Comparison of ENCODE assay signal across 9 mouse cellular contexts in genomic region chr3:76001156-76001555, GRCm38 (mm10). TPM values are rescaled to one million over a fixed set of nuclear protein-coding genes. Genes with fewer than 3 reads are reported as not detected.
DNase-seq lines count a peak whose midpoint lies in the region; ATAC-seq and TF ChIP-seq lines count a peak whose summit lies in the region.
"Had no signal": no experiment of that assay in that cellular context is flagged by ENCODE, and none has a peak within 500 bp of the region (broad histone marks: within the 10 kb centered on the region; RNA-seq: fewer than 3 reads in every experiment).

No protein-coding gene starts in this region.

- H3K27ac ChIP-seq in MEL (ENCODE audit: control insufficient read depth, low read depth, low read length), result no peak overlapping the region
- H3K27ac ChIP-seq in neural tube, embryonic 14.5 days (ENCODE audit: low read depth, low read length), result no peak overlapping the region
- H3K27ac ChIP-seq: limb, embryonic 13.5 days had no signal

- H3K4me1 ChIP-seq in MEL (ENCODE audit: control insufficient read depth in 1 of 2, insufficient read depth in 2 of 2, low read length in 2 of 2), result no peaks in the 10 kb centered on the region
- H3K4me1 ChIP-seq in neural tube, embryonic 14.5 days (ENCODE audit: control insufficient read depth, insufficient read depth, low read length), result no peaks in the 10 kb centered on the region
- H3K4me1 ChIP-seq: limb, embryonic 13.5 days had no signal

- no peak overlapping the region for H3K9ac ChIP-seq in MEL (ENCODE audit: control insufficient read depth, low read depth, low read length, poor library complexity, severe bottlenecking)
- H3K9ac ChIP-seq in neural tube, embryonic 14.5 days (replicated peaks; ENCODE audit: low read depth, low read length), result no peak overlapping the region
- H3K9ac ChIP-seq: limb, embryonic 13.5 days had no signal

- TF ChIP-seq CTCF in MEL (IDR thresholded peaks at IDR 0.05 in 2 of 3, conservative IDR thresholded peaks at IDR 0.05 in 1 of 3; ENCODE audit: control insufficient read depth in 1 of 3, insufficient read depth in 1 of 3, low read depth in 2 of 3, low read length in 3 of 3, poor library complexity in 1 of 3, severe bottlenecking in 1 of 3), result peak in 2 of 3 experiments; percentile 28 to 72; a peak in 4 of 6 replicates

- peak; percentile 71 for TF ChIP-seq RAD21 in MEL (IDR thresholded peaks at IDR 0.05; ENCODE audit: low read depth, low read length)

- intact Hi-C loops in heart, postnatal 10 days (cut with DNase I), result loop anchor here (1.0 kb wide), 1 partner anchor 91 kb away; no protein-coding TSS in a partner anchor

- TF ChIP-seq EP300 in MEL (IDR thresholded peaks at IDR 0.05; ENCODE audit: low read depth in 1 of 2, low read length in 2 of 2), result no peak

- no peak overlapping the region for H3K4me2 ChIP-seq in neural tube, embryonic 14.5 days (ENCODE audit: low read depth, low read length)
- H3K4me2 ChIP-seq: limb, embryonic 13.5 days had no signal

- H3K4me3 ChIP-seq in MEL (ENCODE audit: control insufficient read depth in 1 of 2, insufficient read depth in 1 of 2, low read depth in 2 of 2, low read length in 2 of 2), result no peak overlapping the region
- no peak overlapping the region for H3K4me3 ChIP-seq in neural tube, embryonic 14.5 days (ENCODE audit: low read depth, low read length)
- H3K4me3 ChIP-seq: limb, embryonic 13.5 days had no signal

- H3K27me3 ChIP-seq in MEL (ENCODE audit: control insufficient read depth in 1 of 2, insufficient read depth in 2 of 2, low read length in 2 of 2), result peaks cover 0 to 1% of the 10 kb centered on the region in 2 experiments; a peak in 1 of 4 replicates
- no peaks in the 10 kb centered on the region for H3K27me3 ChIP-seq in neural tube, embryonic 14.5 days (ENCODE audit: control insufficient read depth, insufficient read depth, low read length)
- H3K27me3 ChIP-seq: limb, embryonic 13.5 days had no signal

- H3K9me3 ChIP-seq in MEL (replicated peaks; ENCODE audit: insufficient read depth, low read length), result no peaks in the 10 kb centered on the region
- H3K9me3 ChIP-seq in neural tube, embryonic 14.5 days (ENCODE audit: control insufficient read depth, low read length), result no peaks in the 10 kb centered on the region
- H3K9me3 ChIP-seq: limb, embryonic 13.5 days had no signal

- DNase-seq in kidney, adult 8-10 months, result peak; percentile 17 to 20
- DNase-seq in kidney, adult 18-20 months, result no peak
- peak; percentile 75 for DNase-seq in MEL (ENCODE audit: low read depth, low spot score)
- DNase-seq in cerebellum, adult 9-10 months, result peak; percentile 61
- peak; percentile 57 to 62 for DNase-seq in heart, postnatal 10 days
- DNase-seq in left cerebral cortex, adult 11 months (ENCODE audit: low spot score), result peak; percentile 57

- WGBS in neural tube, embryonic 14.5 days, result 50% methylated on average over 4 of the region's 4 CpGs

- H3K36me3 ChIP-seq in MEL (ENCODE audit: control insufficient read depth in 1 of 2, insufficient read depth in 2 of 2, low read length in 2 of 2), result no peaks in the 10 kb centered on the region
- no peaks in the 10 kb centered on the region for H3K36me3 ChIP-seq in neural tube, embryonic 14.5 days (ENCODE audit: control insufficient read depth, insufficient read depth, low read length)
- H3K36me3 ChIP-seq: limb, embryonic 13.5 days had no signal

- TF ChIP-seq POLR2A in MEL (IDR thresholded peaks at IDR 0.05; ENCODE audit: control insufficient read depth in 1 of 2, insufficient read depth in 1 of 2, low read depth in 1 of 2, low read length in 2 of 2, poor library complexity in 1 of 2), result no peak

- no peaks in the 10 kb centered on the region for H3K79me2 ChIP-seq in MEL (ENCODE audit: control insufficient read depth, insufficient read depth, low read length, poor library complexity)

- peak; percentile 83; the same call in 1 of the 2 replicates for ATAC-seq in neural tube, embryonic 14.5 days (ENCODE audit: low read depth)
- no peak; the same call in 1 of the 2 replicates for ATAC-seq in erythroblast, adult 5-6 weeks (replicated peaks; ENCODE audit: low FRiP score, poor library complexity, severe bottlenecking)

TF ChIP-seq in MEL, 35 proteins besides CTCF, POLR2A, EP300 and RAD21:
- TF ChIP-seq RCOR1 (IDR thresholded peaks at IDR 0.05; ENCODE audit: low read depth, low read length), result no peak
- TF ChIP-seq MYC (IDR thresholded peaks at IDR 0.05; ENCODE audit: low read depth, low read length), result no peak
- no peak for TF ChIP-seq USF2 (IDR thresholded peaks at IDR 0.05; ENCODE audit: borderline replicate concordance in 1 of 2, insufficient read depth in 1 of 2, low read depth in 1 of 2, low read length in 2 of 2)
- no peak for TF ChIP-seq UBTF (IDR thresholded peaks at IDR 0.05; ENCODE audit: borderline replicate concordance, insufficient read depth, low read depth, low read length)
- no peak for TF ChIP-seq NELFE (IDR thresholded peaks at IDR 0.05; ENCODE audit: low read depth, low read length)
- TF ChIP-seq MXI1 (IDR thresholded peaks at IDR 0.05; ENCODE audit: low read depth, low read length), result no peak
- no peak for TF ChIP-seq MEF2A (IDR thresholded peaks at IDR 0.05; ENCODE audit: extremely low read depth, insufficient replicate concordance, low read depth, low read length, poor library complexity, severe bottlenecking)
- TF ChIP-seq ZNF384 (IDR thresholded peaks at IDR 0.05; ENCODE audit: low read depth, low read length), result no peak
- TF ChIP-seq GABPA (IDR thresholded peaks at IDR 0.05; ENCODE audit: low read depth, low read length), result no peak
- peak; percentile 20; the same call in 1 of the 2 replicates for TF ChIP-seq GATA1 (IDR thresholded peaks at IDR 0.05; ENCODE audit: low read depth, low read length)
- TF ChIP-seq SMC3 (IDR thresholded peaks at IDR 0.05; ENCODE audit: low read depth, low read length), result peak; percentile 81
- TF ChIP-seq ZC3H11A (IDR thresholded peaks at IDR 0.05; ENCODE audit: low read depth, low read length), result peak; percentile 69
- TF ChIP-seq ETS1 (IDR thresholded peaks at IDR 0.05; ENCODE audit: low read depth, low read length), result no peak
- no peak for TF ChIP-seq POLR2AphosphoS2 (IDR thresholded peaks at IDR 0.05; ENCODE audit: low read length)
- TF ChIP-seq HCFC1 (IDR thresholded peaks at IDR 0.05; ENCODE audit: low read depth, low read length), result no peak
- TF ChIP-seq TCF12 (IDR thresholded peaks at IDR 0.05; ENCODE audit: low read depth, low read length), result no peak

RNA-seq across cellular contexts. Expression of gene Golim4, which starts 44.4 kb away (rescaled TPM):
- 12.9 and 13.2 TPM in 2 replicates for total RNA-seq in MEL (2012; rRNA removed)
- polyA plus RNA-seq in MEL (2012; ENCODE audit: insufficient read depth in 1 of 2, insufficient read length in 2 of 2, low read depth in 1 of 2, low replicate concordance in 2 of 2, missing spikeins in 1 of 2), result 10 to 100 TPM in 1 of 2 experiments, not detected in 1; 30.2 TPM
- 10 to 100 TPM; 30.7 to 32.7 TPM for total RNA-seq in heart, postnatal 10 days (2021)
- 18.5 and 27.8 TPM in 2 replicates for polyA plus RNA-seq in neural tube, embryonic 14.5 days (2014; fragmentation: Nextera tagmentation; extraction: Ambion mirVana)
- total RNA-seq in erythroblast, adult 5-6 weeks (2015; ENCODE audit: low replicate concordance), result 23.6 and 31.7 TPM in 2 replicates
- 53.1 and 57.7 TPM in 2 replicates for total RNA-seq in erythroblast, adult 5-6 weeks (2017; ENCODE audit: low replicate concordance)
